Mouse (Mus musculus): ENCODE data around the gene Cpb1.

DNA sequence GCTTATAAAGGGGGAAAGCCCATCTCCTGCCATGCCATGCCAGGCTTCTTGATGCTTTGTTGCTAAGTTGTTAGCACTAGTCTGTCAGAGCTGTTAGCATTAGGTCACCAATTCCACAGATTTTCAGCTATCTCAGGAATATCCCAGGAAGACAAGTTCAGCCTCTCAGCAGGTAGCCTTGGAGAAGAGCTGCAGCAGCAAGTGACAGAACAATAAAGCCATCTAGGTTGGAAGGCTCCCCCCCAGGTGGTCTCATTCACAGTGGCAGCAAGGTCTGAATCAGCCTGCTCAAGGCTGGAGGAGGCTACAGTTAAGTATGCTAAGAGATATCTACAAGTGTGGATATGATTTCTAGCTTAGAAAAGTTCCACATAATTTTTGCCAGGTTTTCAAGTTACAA lies 15.8 kb upstream of the Cpb1 start:
- no peak for TF ChIP-seq CTCF (IDR thresholded peaks at IDR 0.05; ENCODE audit: insufficient read depth, low read length)
- TF ChIP-seq POLR2A (IDR thresholded peaks at IDR 0.05; ENCODE audit: borderline replicate concordance, extremely low read depth, low read depth, low read length), result no peak
